Mouse (Mus musculus): ENCODE data around the gene Trmt61a. TPM values are rescaled to one million over a fixed set of nuclear protein-coding genes. Genes with fewer than 3 reads are reported as not detected.

Gene Trmt61a
- polyA plus RNA-seq, 1 experiment: 9.0 TPM

GRCm38 (mm10) chr12:111724638-111725337, 46.9 kb downstream of the Trmt61a start:
- H3K4me3 ChIP-seq (ENCODE audit: insufficient read depth, low read length): no peak overlapping the region
- no peak overlapping the region for H3K27ac ChIP-seq (ENCODE audit: insufficient read depth, low read length)
- H3K4me1 ChIP-seq (ENCODE audit: control insufficient read depth, insufficient read depth, low read length): no peaks in the 10 kb centered on the region
- TF ChIP-seq POLR2A (IDR thresholded peaks at IDR 0.05; ENCODE audit: low read depth, low read length) (no peak), CTCF (IDR thresholded peaks at IDR 0.05; ENCODE audit: borderline replicate concordance, insufficient read depth, low read length) (no peak)

- Histone ChIP-seq H3K4me3 (ENCODE audit: insufficient read depth, low read length) (no peak overlapping the region), H3K27ac (ENCODE audit: insufficient read depth, low read length) (no peak overlapping the region)
- TF ChIP-seq POLR2A (IDR thresholded peaks at IDR 0.05; ENCODE audit: low read depth, low read length) (no peak), CTCF (IDR thresholded peaks at IDR 0.05; ENCODE audit: borderline replicate concordance, insufficient read depth, low read length) (no peak)
Measured at GRCm38 (mm10) chr12:111725338-111726121, 47.6 kb downstream of the Trmt61a start.

GRCm38 (mm10) chr12:111726122-111726463, 48.2 kb downstream of the Trmt61a start:
- TF ChIP-seq CTCF (IDR thresholded peaks at IDR 0.05; ENCODE audit: borderline replicate concordance, insufficient read depth, low read length) (no peak), POLR2A (IDR thresholded peaks at IDR 0.05; ENCODE audit: low read depth, low read length) (no peak)
- Histone ChIP-seq H3K4me3 (ENCODE audit: insufficient read depth, low read length) (no peak overlapping the region), H3K27ac (ENCODE audit: insufficient read depth, low read length) (no peak overlapping the region), H3K4me1 (ENCODE audit: control insufficient read depth, insufficient read depth, low read length) (no peaks in the 10 kb centered on the region)

More at GRCm38 (mm10) chr12:111725338-111726121, 47.6 kb downstream of the Trmt61a start:
- no peaks in the 10 kb centered on the region for H3K4me1 ChIP-seq (ENCODE audit: control insufficient read depth, insufficient read depth, low read length)

GRCm38 (mm10) chr12:111727956-111728355, 50.1 kb downstream of the Trmt61a start:
- TF ChIP-seq POLR2A (IDR thresholded peaks at IDR 0.05; ENCODE audit: low read depth, low read length) (no peak), CTCF (IDR thresholded peaks at IDR 0.05; ENCODE audit: borderline replicate concordance, insufficient read depth, low read length) (no peak)
- no peaks in the 10 kb centered on the region for H3K4me1 ChIP-seq (ENCODE audit: control insufficient read depth, insufficient read depth, low read length)

GRCm38 (mm10) chr12:111731822-111732807, 54.2 kb downstream of the Trmt61a start:
- Histone ChIP-seq H3K4me3 (ENCODE audit: insufficient read depth, low read length) (no peak overlapping the region), H3K27ac (ENCODE audit: insufficient read depth, low read length) (no peak overlapping the region), H3K4me1 (ENCODE audit: control insufficient read depth, insufficient read depth, low read length) (no peaks in the 10 kb centered on the region)
- TF ChIP-seq POLR2A (IDR thresholded peaks at IDR 0.05; ENCODE audit: low read depth, low read length): 0 out of 2 replicates have a peak, but pooled peaks have one; percentile 20
- TF ChIP-seq CTCF (IDR thresholded peaks at IDR 0.05; ENCODE audit: borderline replicate concordance, insufficient read depth, low read length): peak; percentile 98

More at GRCm38 (mm10) chr12:111727956-111728355, 50.1 kb downstream of the Trmt61a start:
- Histone ChIP-seq H3K27ac (ENCODE audit: insufficient read depth, low read length) (no peak overlapping the region), H3K4me3 (ENCODE audit: insufficient read depth, low read length) (no peak overlapping the region)

- H3K4me1 ChIP-seq (ENCODE audit: control insufficient read depth, insufficient read depth, low read length): no peaks in the 10 kb centered on the region
- no peak overlapping the region for H3K4me3 ChIP-seq (ENCODE audit: insufficient read depth, low read length)
- H3K27ac ChIP-seq (ENCODE audit: insufficient read depth, low read length): no peak overlapping the region
- TF ChIP-seq CTCF (IDR thresholded peaks at IDR 0.05; ENCODE audit: borderline replicate concordance, insufficient read depth, low read length): no peak
- no peak for TF ChIP-seq POLR2A (IDR thresholded peaks at IDR 0.05; ENCODE audit: low read depth, low read length)
Measured at GRCm38 (mm10) chr12:111732921-111733320, 55.0 kb downstream of the Trmt61a start.

Other genes starting within 250 kb of the Trmt61a start
- 46.5 and 58.6 TPM in 2 replicates for gene Tnfaip2, start 235.6 kb upstream of the Trmt61a start, polyA plus RNA-seq (2011; ENCODE audit: insufficient read length, low read depth, missing spikeins)
- gene Gm266, start 192.3 kb upstream of the Trmt61a start, polyA plus RNA-seq (2011; ENCODE audit: insufficient read length, low read depth, missing spikeins): 0.72 TPM in 1 of 2 replicates, not detected in the other
- 357 and 363 TPM in 2 replicates for gene Eif5, start 140.1 kb upstream of the Trmt61a start, polyA plus RNA-seq (2011; ENCODE audit: insufficient read length, low read depth, missing spikeins)
- gene Mark3, start 103.6 kb upstream of the Trmt61a start, polyA plus RNA-seq (2011; ENCODE audit: insufficient read length, low read depth, missing spikeins): 89.5 and 89.9 TPM in 2 replicates
- 43.8 and 84.3 TPM in 2 replicates for gene Ckb, start 5.8 kb upstream of the Trmt61a start, polyA plus RNA-seq (2011; ENCODE audit: insufficient read length, low read depth, missing spikeins)
- 29.3 and 35.9 TPM in 2 replicates for gene Bag5, start 35.2 kb downstream of the Trmt61a start, polyA plus RNA-seq (2011; ENCODE audit: insufficient read length, low read depth, missing spikeins)
- 29.9 and 38.2 TPM in 2 replicates for gene Apopt1, start 35.2 kb downstream of the Trmt61a start, polyA plus RNA-seq (2011; ENCODE audit: insufficient read length, low read depth, missing spikeins)
- 103 and 124 TPM in 2 replicates for gene Klc1, start 80.7 kb downstream of the Trmt61a start, polyA plus RNA-seq (2011; ENCODE audit: insufficient read length, low read depth, missing spikeins)
- gene Xrcc3, start 135.8 kb downstream of the Trmt61a start, polyA plus RNA-seq (2011; ENCODE audit: insufficient read length, low read depth, missing spikeins): 2.7 and 2.9 TPM in 2 replicates
- 32.0 and 32.9 TPM in 2 replicates for gene Zfyve21, start 136.1 kb downstream of the Trmt61a start, polyA plus RNA-seq (2011; ENCODE audit: insufficient read length, low read depth, missing spikeins)
- gene Ppp1r13b, start 230.0 kb downstream of the Trmt61a start, polyA plus RNA-seq (2011; ENCODE audit: insufficient read length, low read depth, missing spikeins): 8.8 and 9.4 TPM in 2 replicates

All from embryonic fibroblast, embryonic 13.5 days (primary cell).